Mouse (Mus musculus) mouse trophoblast stem cell (cell line): Measurements from ENCODE around the gene Qrich1.

Source experiments
- in situ Hi-C, 2 experiments: fragments of 300-500 bp; cut with MseI, MboI; formaldehyde crosslinking; loops; 2 replicates in 1 of 2; 3 replicates in 1 of 2; pipeline ENCODE4 v1.15.1; 2025

Qrich1 gene

GRCm38 (mm10) chr9:108516380-108517251 lies at the start of gene Qrich1:
Gene Qrich1 (plus strand): TSS chr9:108516806.
- in situ Hi-C loops = no loop called here

GRCm38 (mm10) chr9:108469430-108469829 lies 47.2 kb upstream of the Qrich1 start:
- in situ Hi-C loops = no loop called here

- in situ Hi-C loops = no loop called here
These were observed 46.8 kb upstream of the Qrich1 start for GRCm38 (mm10) chr9:108469845-108470244.

GRCm38 (mm10) chr9:108474528-108474927 lies 42.1 kb upstream of the Qrich1 start:
- in situ Hi-C loops = no loop called here

- in situ Hi-C loops = no loop called here
These were observed 37.9 kb upstream of the Qrich1 start for GRCm38 (mm10) chr9:108478638-108479156.

GRCm38 (mm10) chr9:108479241-108479640 lies 37.4 kb upstream of the Qrich1 start:
- in situ Hi-C loops = no loop called here

- in situ Hi-C loops = no loop called here
These were observed 36.8 kb upstream of the Qrich1 start, which contains the start of gene Lamb2 for GRCm38 (mm10) chr9:108479721-108480351. Gene Lamb2 (plus strand): TSS chr9:108479736.

- in situ Hi-C loops = no loop called here
These were observed 35.6 kb upstream of the Qrich1 start for GRCm38 (mm10) chr9:108480813-108481519.

- in situ Hi-C loops = no loop called here
These were observed 34.9 kb upstream of the Qrich1 start for GRCm38 (mm10) chr9:108481520-108482210.

- in situ Hi-C loops = no loop called here
These were observed 33.4 kb upstream of the Qrich1 start for GRCm38 (mm10) chr9:108483051-108483790.

- in situ Hi-C loops = no loop called here
These were observed 32.6 kb upstream of the Qrich1 start for GRCm38 (mm10) chr9:108484021-108484420.

- in situ Hi-C loops = no loop called here
These were observed 31.2 kb upstream of the Qrich1 start for GRCm38 (mm10) chr9:108485301-108485875.

- in situ Hi-C loops = no loop called here
These were observed 29.6 kb upstream of the Qrich1 start for GRCm38 (mm10) chr9:108486973-108487530.

GRCm38 (mm10) chr9:108488403-108488802 lies 28.2 kb upstream of the Qrich1 start:
- in situ Hi-C loops = no loop called here

GRCm38 (mm10) chr9:108489215-108489614 lies 27.4 kb upstream of the Qrich1 start:
- in situ Hi-C loops = no loop called here

GRCm38 (mm10) chr9:108489702-108490558 lies 26.7 kb upstream of the Qrich1 start:
- in situ Hi-C loops = no loop called here

GRCm38 (mm10) chr9:108490559-108491285 lies 25.9 kb upstream of the Qrich1 start, which contains the start of gene Usp19:
Gene Usp19 (plus strand): TSS chr9:108490602.
- in situ Hi-C loops = no loop called here

GRCm38 (mm10) chr9:108491286-108491580 lies 25.4 kb upstream of the Qrich1 start:
- in situ Hi-C loops = no loop called here
